In the genomic region with DNA sequence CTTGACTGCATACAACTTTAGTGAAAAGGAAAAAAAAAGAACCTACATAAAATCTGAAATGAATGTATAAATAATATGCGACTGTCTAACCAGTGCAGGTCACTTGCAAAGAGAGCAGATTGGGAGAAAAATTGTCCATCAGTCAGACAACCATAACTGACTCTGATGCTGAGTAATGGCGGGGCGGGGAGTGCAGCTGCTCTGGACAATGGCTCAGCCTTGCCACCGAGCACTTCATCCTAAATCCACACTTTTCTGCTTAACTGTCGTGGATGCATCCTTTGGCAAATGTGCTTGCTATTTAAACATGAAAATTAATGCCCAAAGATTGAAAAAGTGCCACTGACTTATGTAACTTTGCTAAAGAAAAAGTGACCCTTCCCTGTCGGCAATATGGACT, we compare ENCODE assay signal across 31 mouse cellular contexts.
"Had no signal": no experiment of that assay in that cellular context is flagged by ENCODE, and none has a peak within 500 bp of the region (broad histone marks: within the 10 kb centered on the region; RNA-seq: fewer than 3 reads in every experiment).

No protein-coding gene starts in this region.

- H3K4me2 ChIP-seq: limb, embryonic 12.5 days; limb, embryonic 13.5 days; limb, embryonic 15.5 days; liver, embryonic 11.5 days; liver, embryonic 12.5 days; liver, embryonic 13.5 days; liver, embryonic 15.5 days; lung, embryonic 14.5 days; lung, embryonic 15.5 days; midbrain, embryonic 12.5 days; midbrain, embryonic 13.5 days; midbrain, embryonic 15.5 days; neural tube, embryonic 12.5 days had no signal

- H3K9ac ChIP-seq: limb, embryonic 12.5 days; limb, embryonic 13.5 days; limb, embryonic 15.5 days; liver, embryonic 12.5 days; liver, embryonic 13.5 days; liver, embryonic 14.5 days; liver, embryonic 15.5 days; liver, postnatal 0 days; lung, embryonic 14.5 days; lung, embryonic 15.5 days; midbrain, embryonic 12.5 days; midbrain, embryonic 13.5 days; midbrain, embryonic 15.5 days; neural tube, embryonic 12.5 days had no signal

- H3K27ac ChIP-seq: left cerebral cortex, adult 2 months; limb, embryonic 10.5 days; limb, embryonic 12.5 days; limb, embryonic 13.5 days; limb, embryonic 15.5 days; liver, embryonic 12.5 days; liver, embryonic 13.5 days; liver, embryonic 14.5 days; liver, embryonic 15.5 days; lung, embryonic 15.5 days; macrophage; midbrain, embryonic 10.5 days; midbrain, embryonic 12.5 days; midbrain, embryonic 13.5 days; midbrain, embryonic 15.5 days; neural tube, embryonic 12.5 days had no signal

- DNase-seq: left cerebral cortex, postnatal 4 days; liver; liver, embryonic 13.5 days; liver, postnatal 0 days; lung, adult 18-20 months; lung, adult 2 months; lung, embryonic 14.5 days; lung, postnatal 10 days; lung, postnatal 14 days; lung, postnatal 36 days; lung, postnatal 4 days had no signal

- H3K4me1 ChIP-seq: limb, embryonic 10.5 days; limb, embryonic 15.5 days; liver, embryonic 12.5 days; liver, embryonic 13.5 days; liver, embryonic 15.5 days; lung, embryonic 15.5 days had no signal

- H3K36me3 ChIP-seq: limb, embryonic 10.5 days; limb, embryonic 12.5 days; limb, embryonic 13.5 days; limb, embryonic 15.5 days; liver, embryonic 12.5 days; liver, embryonic 13.5 days; liver, embryonic 15.5 days; lung, embryonic 15.5 days; midbrain, embryonic 10.5 days; midbrain, embryonic 12.5 days; midbrain, embryonic 13.5 days; midbrain, embryonic 15.5 days; neural tube, embryonic 12.5 days had no signal

- H3K4me3 ChIP-seq: left cerebral cortex, adult 2 months; limb, embryonic 10.5 days; limb, embryonic 12.5 days; limb, embryonic 13.5 days; limb, embryonic 15.5 days; liver, embryonic 12.5 days; liver, embryonic 13.5 days; liver, embryonic 15.5 days; lung, embryonic 15.5 days; megakaryocyte, embryonic 14.5 days; midbrain, embryonic 10.5 days; midbrain, embryonic 12.5 days; midbrain, embryonic 13.5 days; midbrain, embryonic 15.5 days; myocyte; neural tube, embryonic 12.5 days had no signal

- H3K9me3 ChIP-seq: limb, embryonic 10.5 days; liver, embryonic 15.5 days; lung, embryonic 15.5 days; midbrain, embryonic 15.5 days had no signal

- H3K27me3 ChIP-seq: liver, embryonic 12.5 days; liver, embryonic 13.5 days; liver, embryonic 15.5 days; lung, embryonic 15.5 days; megakaryocyte, embryonic 14.5 days; midbrain, embryonic 15.5 days; neural tube, embryonic 12.5 days had no signal

- ATAC-seq: liver, embryonic 12.5 days; liver, postnatal 0 days; lung, postnatal 0 days; midbrain, embryonic 13.5 days; midbrain, embryonic 15.5 days; midbrain, embryonic 16.5 days had no signal
